8 mouse cellular contexts compared by ENCODE assay signal in genomic region chr5:137532808-137533116, GRCm38 (mm10). TPM values are rescaled to one million over a fixed set of nuclear protein-coding genes. Genes with fewer than 3 reads are reported as not detected.
DNase-seq lines count a peak whose midpoint lies in the region; ATAC-seq and TF ChIP-seq lines count a peak whose summit lies in the region.

No protein-coding gene starts in this region.

- peak overlapping the region; percentile 97 for H3K4me2 ChIP-seq in heart, embryonic 13.5 days

- no peaks in the 10 kb centered on the region for H3K27me3 ChIP-seq in heart, embryonic 13.5 days (replicated peaks)
- peaks cover 15% of the 10 kb centered on the region; the same call in 1 of the 2 replicates for H3K27me3 ChIP-seq in G1E (ENCODE audit: insufficient read depth, low read length)

- peak overlapping the region; percentile 92 for H3K9ac ChIP-seq in heart, embryonic 13.5 days

- peak; percentile 1; the same call in 1 of the 2 replicates for ATAC-seq in heart, embryonic 13.5 days (ENCODE audit: extremely low read depth, insufficient number of reproducible peaks, low FRiP score, low TSS enrichment)
- ATAC-seq in G1E (ENCODE audit: extremely low read depth, insufficient number of reproducible peaks, low FRiP score, poor library complexity, severe bottlenecking) = no peak
- ATAC-seq in granulocyte monocyte progenitor cell, adult 5-6 weeks (replicated peaks; ENCODE audit: poor library complexity, severe bottlenecking) = peak; percentile 4; the same call in 1 of the 2 replicates
- peak; percentile 6; the same call in 1 of the 2 replicates for ATAC-seq in megakaryocyte progenitor cell, adult 5-6 weeks (replicated peaks; ENCODE audit: poor library complexity)

- WGBS in heart, embryonic 13.5 days = 0% methylated on average over 12 of the region's 12 CpGs

- H3K4me3 ChIP-seq in heart, embryonic 13.5 days = peak overlapping the region; percentile 84
- H3K4me3 ChIP-seq in G1E (ENCODE audit: low read depth, low read length) = peak overlapping the region; percentile 77

- no peak for DNase-seq in heart, postnatal 10 days
- DNase-seq in G1E (ENCODE audit: low spot score) = peak; percentile 72
- DNase-seq in adrenal gland, postnatal 36 days = no peak
- no peak for DNase-seq in cerebellum, postnatal 14 days
- no peak for DNase-seq in kidney, adult 18-20 months

- H3K4me1 ChIP-seq in heart, embryonic 13.5 days = peaks cover 31% of the 10 kb centered on the region
- H3K4me1 ChIP-seq in G1E (ENCODE audit: insufficient read depth, low read depth, low read length) = peaks cover 78% of the 10 kb centered on the region

- no peaks in the 10 kb centered on the region for H3K9me3 ChIP-seq in heart, embryonic 13.5 days
- H3K9me3 ChIP-seq in G1E (replicated peaks) = no peaks in the 10 kb centered on the region

- peaks cover 27% of the 10 kb centered on the region for H3K36me3 ChIP-seq in heart, embryonic 13.5 days
- H3K36me3 ChIP-seq in G1E (replicated peaks) = peaks cover 37% of the 10 kb centered on the region

- H3K27ac ChIP-seq in heart, embryonic 13.5 days (replicated peaks) = peak overlapping the region; percentile 94

- no peak for TF ChIP-seq CTCF in G1E (IDR thresholded peaks at IDR 0.05; ENCODE audit: low read depth, low read length)

- intact Hi-C loops in heart, postnatal 10 days (cut with DNase I) = loop anchor here (5.0 kb wide), 3 partner anchors 95 to 215 kb away; partner anchors contain the start of genes Fbxo24, Gm20605, Lrch4 and Tsc22d4

RNA-seq across cellular contexts. Expression of gene Epo, which starts 0.3 kb away (rescaled TPM):
- not detected in 2 replicates for polyA plus RNA-seq in heart, embryonic 13.5 days (2015; fragmentation: Nextera tagmentation; extraction: Ambion mirVana)
- total RNA-seq in heart, postnatal 10 days (2021) = not detected
- total RNA-seq in G1E (2014; fragmentation: Nextera tagmentation) = not detected in 2 replicates
- not detected in 2 replicates for total RNA-seq in G1E (2017)
- not detected in 2 replicates for polyA plus RNA-seq in G1E (2012)
- total RNA-seq in granulocyte monocyte progenitor cell, adult 5-6 weeks (2014; fragmentation: Nextera tagmentation) = not detected in 2 replicates
- total RNA-seq in granulocyte monocyte progenitor cell, adult 5-6 weeks (2017) = not detected in 2 replicates
- not detected in 2 replicates for total RNA-seq in megakaryocyte progenitor cell, adult 5-6 weeks (2015)
- total RNA-seq in megakaryocyte progenitor cell, adult 5-6 weeks (2017) = not detected in 2 replicates
- not detected for total RNA-seq in adrenal gland, postnatal 36 days (2021)

RNA-seq across cellular contexts. Expression of gene Gnb2, which starts 0.5 kb away (rescaled TPM):
- 299 and 300 TPM in 2 replicates for polyA plus RNA-seq in heart, embryonic 13.5 days (2015; fragmentation: Nextera tagmentation; extraction: Ambion mirVana)
- total RNA-seq in heart, postnatal 10 days (2021) = 100 to 1,000 TPM; 481 to 484 TPM
- 229 and 302 TPM in 2 replicates for total RNA-seq in G1E (2014; fragmentation: Nextera tagmentation)
- total RNA-seq in G1E (2017) = 255 and 347 TPM in 2 replicates
- polyA plus RNA-seq in G1E (2012) = 501 and 571 TPM in 2 replicates
- total RNA-seq in granulocyte monocyte progenitor cell, adult 5-6 weeks (2014; fragmentation: Nextera tagmentation) = 335 and 473 TPM in 2 replicates
- 226 and 299 TPM in 2 replicates for total RNA-seq in granulocyte monocyte progenitor cell, adult 5-6 weeks (2017)
- total RNA-seq in megakaryocyte progenitor cell, adult 5-6 weeks (2015) = 193 and 223 TPM in 2 replicates
- 187 and 251 TPM in 2 replicates for total RNA-seq in megakaryocyte progenitor cell, adult 5-6 weeks (2017)
- total RNA-seq in adrenal gland, postnatal 36 days (2021) = 100 to 1,000 TPM; 544 to 638 TPM

RNA-seq across cellular contexts. Expression of gene Gigyf1, which starts 14.4 kb away (rescaled TPM):
- polyA plus RNA-seq in heart, embryonic 13.5 days (2015; fragmentation: Nextera tagmentation; extraction: Ambion mirVana) = 8.4 and 8.8 TPM in 2 replicates
- 10 to 100 TPM; 29.6 to 33.8 TPM for total RNA-seq in heart, postnatal 10 days (2021)
- total RNA-seq in G1E (2014; fragmentation: Nextera tagmentation) (23.2 and 30.3 TPM in 2 replicates), G1E (2017) (6.8 and 7.0 TPM in 2 replicates)
- 49.0 and 50.4 TPM in 2 replicates for polyA plus RNA-seq in G1E (2012)
- 21.0 and 21.7 TPM in 2 replicates for total RNA-seq in granulocyte monocyte progenitor cell, adult 5-6 weeks (2014; fragmentation: Nextera tagmentation)
- total RNA-seq in granulocyte monocyte progenitor cell, adult 5-6 weeks (2017) = 5.2 and 7.7 TPM in 2 replicates
- total RNA-seq in megakaryocyte progenitor cell, adult 5-6 weeks (2015) = 7.1 and 8.6 TPM in 2 replicates
- total RNA-seq in megakaryocyte progenitor cell, adult 5-6 weeks (2017) = 4.7 and 7.2 TPM in 2 replicates
- total RNA-seq in adrenal gland, postnatal 36 days (2021) = 10 to 100 TPM; 32.0 to 32.8 TPM

RNA-seq across cellular contexts. Expression of gene Actl6b, which starts 20.6 kb away (rescaled TPM):
- 0.27 and 0.35 TPM in 2 replicates for polyA plus RNA-seq in heart, embryonic 13.5 days (2015; fragmentation: Nextera tagmentation; extraction: Ambion mirVana)
- total RNA-seq in heart, postnatal 10 days (2021) = not detected
- total RNA-seq in G1E (2014; fragmentation: Nextera tagmentation) (not detected in 2 replicates), G1E (2017) (0.11 TPM in 1 of 2 replicates, not detected in the other)
- not detected in 2 replicates for polyA plus RNA-seq in G1E (2012)
- not detected in 2 replicates for total RNA-seq in granulocyte monocyte progenitor cell, adult 5-6 weeks (2014; fragmentation: Nextera tagmentation)
- total RNA-seq in granulocyte monocyte progenitor cell, adult 5-6 weeks (2017) = not detected in 2 replicates
- total RNA-seq in megakaryocyte progenitor cell, adult 5-6 weeks (2015) = not detected in 2 replicates
- not detected in 2 replicates for total RNA-seq in megakaryocyte progenitor cell, adult 5-6 weeks (2017)
- total RNA-seq in adrenal gland, postnatal 36 days (2021) = 1 to 10 TPM; 2.6 to 3.3 TPM

RNA-seq across cellular contexts. Expression of gene Pop7, which starts 30.4 kb away (rescaled TPM):
- 43.6 and 43.9 TPM in 2 replicates for polyA plus RNA-seq in heart, embryonic 13.5 days (2015; fragmentation: Nextera tagmentation; extraction: Ambion mirVana)
- total RNA-seq in heart, postnatal 10 days (2021) = 10 to 100 TPM; 16.6 to 19.2 TPM
- total RNA-seq in G1E (2014; fragmentation: Nextera tagmentation) (9.0 and 14.1 TPM in 2 replicates), G1E (2017) (29.3 and 33.2 TPM in 2 replicates)
- polyA plus RNA-seq in G1E (2012) = 39.8 and 55.7 TPM in 2 replicates
- 31.2 and 36.5 TPM in 2 replicates for total RNA-seq in granulocyte monocyte progenitor cell, adult 5-6 weeks (2014; fragmentation: Nextera tagmentation)
- 18.3 and 28.9 TPM in 2 replicates for total RNA-seq in granulocyte monocyte progenitor cell, adult 5-6 weeks (2017)
- total RNA-seq in megakaryocyte progenitor cell, adult 5-6 weeks (2015) = 31.9 and 35.0 TPM in 2 replicates
- total RNA-seq in megakaryocyte progenitor cell, adult 5-6 weeks (2017) = 22.7 and 29.2 TPM in 2 replicates
- total RNA-seq in adrenal gland, postnatal 36 days (2021) = 10 to 100 TPM; 25.6 to 27.0 TPM
